Mouse (Mus musculus): ENCODE data around the gene Phf20.

Gene Phf20

DNA sequence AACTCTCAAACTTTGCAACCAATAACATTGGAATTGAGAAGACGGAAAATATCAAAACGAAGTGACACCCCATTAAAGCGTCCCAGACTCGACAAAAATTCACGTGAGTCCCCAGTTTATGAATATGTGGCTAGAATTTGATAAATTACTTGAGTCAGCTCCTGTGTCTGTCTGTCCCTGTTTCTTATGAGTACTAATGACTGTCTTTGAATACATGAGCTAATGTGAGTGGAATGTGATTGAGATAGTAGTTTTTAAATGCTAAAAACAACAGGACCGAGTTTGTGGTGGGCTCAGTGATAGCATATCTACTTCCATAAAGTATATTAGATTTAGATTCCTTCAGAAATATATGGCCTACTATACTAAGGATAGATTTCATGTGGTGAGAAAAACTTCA lies 76.3 kb downstream of the Phf20 start:
- DNase-seq = no peak

DNA sequence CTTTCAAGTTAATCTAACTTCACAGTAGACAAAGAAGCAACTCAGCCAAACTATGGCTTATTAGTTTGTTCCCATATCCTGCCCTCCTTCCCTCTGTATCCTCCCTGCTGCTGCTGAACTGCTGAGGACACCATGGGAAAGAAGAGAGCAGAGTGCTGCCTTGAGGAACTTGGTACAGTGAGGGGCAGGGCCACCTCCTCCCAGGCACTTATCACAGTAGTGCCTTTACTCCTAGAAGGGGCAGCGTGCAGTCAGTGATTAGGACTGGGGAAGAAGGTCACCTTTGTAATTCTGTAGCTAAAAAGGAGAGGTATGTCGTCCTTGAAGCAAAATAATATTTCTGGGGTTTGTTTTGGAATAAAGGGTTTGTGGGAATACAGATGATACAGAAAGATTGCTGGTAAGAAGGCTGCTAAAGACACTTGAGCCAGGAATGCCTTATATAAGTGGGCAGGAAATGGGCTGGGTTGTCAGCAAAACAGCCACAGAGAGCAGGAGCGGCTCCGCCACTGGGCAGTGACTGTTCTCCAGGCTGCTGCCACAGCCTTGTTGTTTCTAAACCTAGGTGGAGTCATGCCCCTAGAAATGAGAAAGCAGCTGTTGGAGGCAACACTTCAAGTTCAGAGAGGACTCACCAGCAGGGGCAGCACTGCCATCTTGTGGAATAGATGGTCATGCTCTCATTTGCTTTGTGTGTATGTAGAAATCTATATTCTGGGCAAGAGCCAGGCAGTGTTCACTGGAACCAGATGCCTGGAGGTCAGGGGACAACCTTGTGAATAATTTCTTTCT lies 82.2 kb downstream of the Phf20 start:
- DNase-seq = peak; percentile 88 to 93

DNA sequence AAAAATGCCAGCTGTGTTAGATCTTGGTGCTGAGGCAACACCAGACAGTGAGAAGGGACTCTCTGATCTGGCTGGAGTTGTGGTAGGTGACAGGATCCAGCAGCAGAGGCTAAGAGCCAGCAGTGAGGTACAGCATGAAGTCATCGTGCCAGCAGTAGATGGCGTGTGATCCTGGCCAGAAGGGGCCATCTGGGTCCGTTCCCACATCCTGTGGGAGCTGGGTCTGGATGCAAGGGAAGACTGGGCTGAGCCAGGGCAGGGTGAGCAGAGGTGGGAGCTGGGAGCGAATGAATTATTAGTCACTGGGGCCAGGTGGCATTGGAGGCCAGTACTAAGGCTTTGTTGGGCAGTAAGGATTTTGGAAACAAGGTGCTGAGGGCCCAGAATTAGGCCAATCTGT lies 85.0 kb downstream of the Phf20 start:
- DNase-seq = no peak

DNA sequence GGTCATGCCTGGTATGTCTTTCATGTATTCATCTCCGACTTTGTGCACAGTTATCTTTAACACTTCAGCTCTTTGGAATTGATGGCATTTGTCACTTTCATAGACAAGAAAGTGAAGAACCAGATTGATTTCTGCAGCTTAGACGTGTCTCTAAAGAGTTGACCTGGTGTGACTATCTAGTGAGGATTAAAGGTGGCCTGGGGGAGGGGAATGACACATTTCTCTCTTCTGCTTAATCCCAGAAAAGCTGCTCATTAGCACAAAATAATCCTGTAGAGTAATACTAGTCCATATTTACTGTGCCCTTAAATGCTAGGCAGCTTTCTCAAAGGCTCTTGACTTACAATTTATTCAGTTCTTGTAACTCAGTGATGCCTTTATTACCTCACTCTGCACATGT lies 88.9 kb downstream of the Phf20 start:
- DNase-seq = no peak

DNA sequence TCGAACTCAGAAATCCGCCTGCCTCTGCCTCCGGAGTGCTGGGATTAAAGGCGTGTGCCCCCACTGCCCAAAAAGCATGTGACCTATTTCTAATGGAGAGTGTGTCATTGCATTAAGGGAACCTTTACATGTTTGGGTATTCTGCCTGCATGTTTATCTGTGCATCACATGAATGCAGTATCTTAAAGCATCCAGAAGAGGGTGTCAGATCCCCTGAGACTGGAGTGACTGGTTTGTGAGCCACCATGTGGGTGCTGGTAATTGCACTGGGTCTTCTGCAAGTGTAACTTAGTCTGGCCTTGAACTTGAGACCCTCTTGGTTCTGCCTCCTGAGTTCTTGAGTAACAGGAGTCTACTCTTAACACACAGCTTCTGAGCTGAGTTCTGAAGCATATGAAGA lies 90.5 kb downstream of the Phf20 start:
- DNase-seq = no peak

DNA sequence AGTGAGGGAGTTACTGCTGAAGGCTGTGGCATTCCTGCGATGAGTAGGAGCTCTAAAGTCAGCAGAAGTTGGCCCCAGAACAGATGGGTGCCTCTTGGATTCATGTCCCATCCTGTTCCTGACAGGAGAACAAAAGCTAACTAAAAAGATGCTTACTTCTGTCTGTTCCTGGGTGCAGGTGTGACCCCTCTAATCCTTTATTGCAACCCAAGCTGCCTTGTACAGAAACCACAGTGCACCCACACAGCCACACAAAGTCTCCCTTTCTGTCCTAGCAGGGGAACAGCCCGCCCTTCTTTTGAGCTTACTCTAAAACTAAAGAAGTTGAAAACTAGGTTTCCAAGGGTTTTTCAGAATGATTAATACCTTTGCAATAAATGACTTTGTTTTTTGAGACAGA lies 92.0 kb downstream of the Phf20 start:
- DNase-seq = no peak

DNA sequence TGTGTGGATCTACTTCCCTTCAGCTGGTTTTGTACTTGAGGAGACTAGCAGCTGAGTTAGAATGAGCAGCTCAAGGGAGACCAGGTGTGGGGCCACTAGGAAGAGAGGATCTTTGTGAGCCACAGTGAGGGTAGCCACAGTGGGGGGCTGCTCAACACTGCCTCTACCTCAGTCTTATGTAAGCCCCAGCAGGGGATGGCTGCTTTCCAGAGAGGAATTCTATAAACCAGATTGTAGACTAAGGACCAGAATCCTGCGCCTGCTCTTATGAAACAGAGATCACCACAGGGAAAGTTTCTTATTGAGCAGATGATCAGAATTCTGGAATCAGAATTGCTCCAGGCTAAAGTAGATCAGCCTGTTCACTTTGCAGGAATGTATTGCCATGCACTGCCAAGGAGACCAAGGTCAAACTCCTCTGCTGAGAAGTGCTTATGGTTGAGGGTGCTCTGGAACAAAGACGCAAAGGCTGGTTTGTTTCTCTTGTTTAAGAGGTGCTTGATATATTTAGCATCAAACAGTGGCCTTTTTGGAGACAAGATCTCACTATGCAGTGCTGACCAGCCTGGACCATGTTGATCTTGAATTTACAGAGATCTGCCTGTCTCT lies 93.4 kb downstream of the Phf20 start:
- peak; percentile 25 to 48 for DNase-seq

DNA sequence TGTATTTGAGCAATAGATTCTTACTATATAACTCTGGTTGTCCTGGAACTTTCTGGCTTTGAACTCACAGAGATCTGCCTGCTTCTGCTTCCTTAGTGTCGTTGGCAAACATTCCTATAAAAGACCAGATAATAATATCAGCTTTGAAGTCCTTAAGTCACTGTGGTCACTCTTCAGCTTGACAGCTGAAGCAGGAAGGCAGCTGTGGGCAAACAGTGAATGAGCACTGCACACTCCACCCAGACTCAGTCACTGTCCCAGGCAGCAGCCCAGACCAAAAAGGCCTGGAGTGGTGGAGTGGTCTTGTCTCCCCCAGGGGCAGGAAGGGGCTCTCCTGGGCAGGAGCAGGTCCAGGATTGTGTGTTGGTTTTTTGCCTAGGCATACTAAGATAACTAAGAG lies 95.7 kb downstream of the Phf20 start:
- no peak for DNase-seq

DNA sequence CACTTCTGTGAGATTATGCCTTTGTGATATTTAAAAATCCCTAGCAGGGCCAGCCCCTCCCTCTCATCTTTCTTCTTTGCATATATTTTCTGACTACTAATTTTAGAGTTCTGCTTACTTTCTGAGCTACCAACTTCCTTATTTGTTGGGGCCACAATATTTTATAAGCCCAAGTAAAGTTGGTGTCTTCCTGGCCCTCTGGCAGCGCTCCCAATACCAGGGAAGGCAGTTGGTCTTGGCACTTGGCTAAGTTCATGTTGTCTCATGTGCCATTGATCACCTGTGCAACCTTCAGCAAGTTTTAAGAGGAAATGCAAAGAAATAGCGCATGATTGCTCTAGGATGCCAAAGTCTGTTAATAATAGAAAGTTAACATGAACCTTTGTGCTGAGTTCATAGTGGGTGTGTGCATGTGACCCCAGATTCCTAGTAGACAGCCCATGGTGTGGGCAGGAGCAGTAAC lies 99.4 kb downstream of the Phf20 start:
- DNase-seq = no peak

DNA sequence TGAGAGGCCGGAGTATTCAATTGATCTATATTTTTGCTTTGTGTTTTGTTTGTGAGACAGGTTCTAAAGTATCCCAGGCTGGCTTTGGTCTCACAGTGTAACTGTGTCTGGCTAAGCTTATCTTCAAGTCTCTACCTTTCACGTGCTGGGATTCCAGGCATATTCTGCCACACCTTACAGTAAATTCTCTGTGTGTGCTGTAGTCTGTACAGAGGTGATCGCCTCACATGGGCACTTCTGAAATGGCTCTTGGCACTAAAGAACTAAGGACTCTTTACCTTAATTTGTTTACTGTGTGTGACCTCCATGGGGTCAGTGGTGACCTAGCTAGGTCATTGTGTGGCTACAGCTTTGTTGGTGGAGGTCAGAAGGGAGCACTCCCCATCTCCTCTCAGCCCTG lies 99.9 kb downstream of the Phf20 start:
- DNase-seq = peak; percentile 35 to 44

DNA sequence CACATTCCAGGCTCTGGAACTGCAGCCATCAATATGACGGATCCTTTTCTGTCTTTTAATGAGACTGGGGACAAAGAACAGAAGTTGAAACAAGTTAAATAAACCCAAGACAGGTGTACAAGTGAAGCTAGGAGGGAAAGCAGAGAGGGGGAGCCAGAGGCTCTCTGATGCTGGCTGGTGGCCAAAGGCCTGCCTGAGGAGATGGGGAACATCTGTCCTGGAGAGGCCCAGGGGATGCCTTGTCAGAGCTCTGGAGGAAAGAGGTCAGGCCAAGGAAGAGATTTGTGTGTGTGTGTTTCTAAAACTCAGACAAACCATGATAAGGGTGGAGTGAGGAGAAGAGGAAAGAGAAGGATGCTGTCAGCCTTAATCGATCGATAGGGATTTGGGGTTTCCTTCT lies 101.4 kb downstream of the Phf20 start:
- no peak for DNase-seq

DNA sequence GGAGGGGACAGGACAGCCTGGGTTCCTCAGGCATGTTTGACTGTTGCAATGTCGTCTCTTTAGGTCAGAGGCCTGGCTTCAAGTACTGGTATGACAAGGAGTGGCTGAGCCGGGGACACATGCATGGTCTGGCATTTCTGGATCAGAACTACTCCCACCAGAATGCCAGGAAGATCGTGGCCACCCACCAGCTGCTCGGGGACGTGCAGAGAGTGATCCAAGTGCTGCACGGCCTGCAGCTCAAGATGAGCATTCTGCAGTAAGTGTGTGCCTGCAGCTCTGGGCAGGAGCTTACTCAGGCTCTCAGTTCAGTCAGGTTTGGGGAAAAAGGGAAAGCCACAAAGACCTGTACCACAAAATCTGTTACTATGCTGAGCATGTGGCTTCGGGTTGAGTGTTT lies 102.2 kb downstream of the Phf20 start:
- DNase-seq = no peak

DNA sequence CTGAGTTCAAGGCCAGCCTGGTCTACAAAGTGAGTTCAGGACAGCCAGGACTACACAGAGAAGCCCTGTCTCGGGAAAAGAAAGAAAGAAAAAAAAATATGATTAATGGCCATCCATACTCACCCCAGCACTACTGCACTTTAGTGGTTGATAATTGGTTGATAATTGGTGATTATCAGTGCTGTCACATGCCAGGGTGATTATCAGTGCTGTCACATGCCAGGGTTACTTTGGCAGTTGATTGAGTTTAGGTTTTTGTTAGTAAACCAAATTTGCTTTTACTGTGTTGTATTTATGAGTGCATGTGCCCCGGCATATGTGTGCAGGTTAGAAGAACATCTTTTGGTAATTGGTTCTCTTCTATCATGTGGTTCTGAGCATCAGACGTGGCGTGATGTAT lies 105.8 kb downstream of the Phf20 start:
- no peak for DNase-seq

DNA sequence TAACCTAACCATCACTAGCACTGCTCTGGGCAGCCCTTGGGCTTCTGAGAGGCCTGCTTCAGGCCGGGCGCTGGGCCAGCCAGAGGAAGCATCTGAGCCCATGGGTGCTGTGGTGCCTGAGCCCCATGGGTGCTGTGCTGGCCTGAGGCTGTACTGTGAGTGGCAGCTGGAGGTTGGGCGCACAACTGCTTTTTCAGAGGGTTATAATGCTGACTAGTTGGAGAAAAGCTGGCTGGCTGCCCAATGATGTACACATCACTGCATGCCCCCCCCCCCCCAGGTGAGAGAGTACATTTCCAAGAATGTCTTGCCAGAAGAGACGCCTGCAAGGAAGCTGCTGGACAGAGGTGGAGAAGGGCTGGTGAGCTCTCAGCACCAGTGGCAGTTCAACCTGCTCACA lies 108.1 kb downstream of the Phf20 start:
- no peak for DNase-seq

DNA sequence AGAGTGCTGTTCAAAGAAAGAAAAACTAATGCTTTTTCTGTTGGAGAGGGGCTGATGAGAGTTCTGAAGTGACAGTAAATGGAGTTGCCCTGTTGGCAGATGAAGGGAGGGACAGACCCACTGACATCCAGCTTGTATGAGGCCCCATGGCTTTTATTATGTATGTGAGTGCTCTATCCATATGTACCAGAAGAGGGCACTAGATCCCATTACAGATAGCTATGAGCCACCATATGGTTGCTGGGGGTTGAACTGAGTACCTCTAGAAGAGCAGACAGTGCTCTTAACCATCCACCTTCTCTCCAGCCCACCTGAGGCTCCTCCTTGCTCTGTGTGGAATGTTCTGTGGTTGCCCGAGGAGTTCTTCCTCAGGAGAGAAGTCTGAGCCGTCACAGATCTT lies 109.6 kb downstream of the Phf20 start:
- no peak for DNase-seq

DNA sequence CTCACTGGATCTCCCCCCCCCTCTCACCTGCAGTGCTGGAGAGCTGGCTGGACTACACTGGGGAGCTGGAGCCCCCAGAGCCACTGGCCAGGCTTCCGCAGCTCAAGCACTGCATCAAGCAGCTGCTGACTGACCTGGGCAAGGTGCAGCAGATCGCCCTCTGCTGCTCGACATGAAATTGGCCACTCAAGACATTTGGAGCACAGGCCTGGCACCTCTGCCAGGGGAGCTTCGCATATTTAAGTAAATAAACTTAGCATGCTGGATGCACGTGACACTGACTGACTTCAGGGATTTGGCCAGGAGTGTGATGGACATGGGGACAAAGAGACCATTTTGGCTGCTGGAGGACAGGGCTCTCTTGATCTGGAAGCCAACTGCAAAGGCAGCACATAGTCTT lies 111.0 kb downstream of the Phf20 start:
- DNase-seq = peak in 1 of 2 experiments; percentile 37

DNA sequence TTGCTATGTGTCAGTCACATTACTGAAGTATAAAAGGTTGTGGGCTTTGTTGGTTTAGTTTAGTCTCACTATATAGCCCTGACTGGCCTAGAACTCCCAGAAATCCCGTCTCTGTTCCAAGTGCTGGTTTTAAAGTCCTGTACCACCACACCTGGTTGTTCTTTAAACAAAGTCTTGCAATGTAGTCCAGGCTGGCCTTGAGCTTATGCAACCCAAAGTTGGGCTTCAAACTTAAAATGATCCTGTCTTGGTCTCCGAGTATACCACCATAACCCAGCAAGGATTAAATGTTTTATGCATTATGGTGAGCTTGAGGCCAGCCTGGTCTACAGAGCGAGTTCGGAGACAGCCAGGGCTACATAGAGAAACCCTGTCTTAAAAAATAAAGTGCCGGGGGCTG lies 113.7 kb downstream of the Phf20 start:
- DNase-seq = no peak

DNA sequence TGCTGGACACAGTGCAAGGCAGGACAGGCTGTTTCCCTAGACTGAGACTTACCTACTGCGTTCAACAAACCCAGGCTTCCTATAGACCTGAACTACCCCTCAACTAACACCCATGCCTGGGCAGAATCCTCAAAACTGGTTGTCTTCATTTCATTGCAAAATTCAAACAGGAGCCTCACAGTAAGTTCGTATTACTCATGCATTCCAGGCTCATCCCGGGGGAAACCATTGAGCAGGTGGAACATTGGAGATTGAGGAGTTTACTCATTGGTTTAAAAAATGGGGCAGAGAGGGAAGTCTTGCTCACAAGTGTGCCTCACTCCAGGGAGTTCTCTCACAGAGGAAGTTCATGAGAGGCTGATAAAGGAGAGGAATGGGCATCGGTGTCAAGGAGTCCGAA lies 114.2 kb downstream of the Phf20 start:
- no peak for DNase-seq

DNA sequence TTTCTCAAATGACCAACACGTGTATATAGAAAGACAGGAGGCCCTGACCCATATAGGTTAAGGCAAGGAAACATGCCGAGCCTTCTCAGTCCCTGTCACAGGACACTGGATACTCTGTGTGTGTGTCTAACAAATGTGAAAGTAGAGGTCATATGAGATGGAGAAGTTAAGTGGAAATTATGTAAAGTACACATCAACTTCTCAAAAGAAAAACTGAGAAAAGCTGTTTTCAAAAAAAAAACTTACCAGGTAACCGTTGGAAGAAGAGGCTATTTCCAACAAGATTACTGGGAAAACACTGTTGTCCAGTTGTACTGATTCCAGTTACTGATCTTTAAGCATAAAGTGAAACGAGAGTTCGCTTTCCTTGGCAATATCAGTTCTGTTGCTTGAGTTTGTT lies 114.7 kb downstream of the Phf20 start:
- DNase-seq = no peak

DNA sequence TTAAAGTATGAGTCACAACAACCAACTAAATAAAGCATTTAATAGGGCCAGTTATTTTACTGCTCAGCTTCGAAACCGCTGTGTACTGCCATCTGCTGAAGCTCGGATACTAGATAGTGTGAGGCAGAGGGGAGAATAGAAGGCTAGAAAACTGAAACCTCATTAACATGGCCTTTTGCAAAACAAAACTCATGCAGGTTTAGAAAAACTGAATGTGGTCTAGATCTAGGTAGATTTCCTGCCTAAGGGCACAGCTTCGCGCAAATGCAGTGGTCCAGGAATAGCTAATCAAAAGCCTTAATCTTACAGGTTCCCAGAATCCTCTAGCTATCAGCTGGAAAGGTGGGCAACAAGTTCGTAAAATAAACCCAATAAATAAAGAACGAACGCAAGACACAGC lies 115.2 kb downstream of the Phf20 start:
- DNase-seq = no peak

DNA sequence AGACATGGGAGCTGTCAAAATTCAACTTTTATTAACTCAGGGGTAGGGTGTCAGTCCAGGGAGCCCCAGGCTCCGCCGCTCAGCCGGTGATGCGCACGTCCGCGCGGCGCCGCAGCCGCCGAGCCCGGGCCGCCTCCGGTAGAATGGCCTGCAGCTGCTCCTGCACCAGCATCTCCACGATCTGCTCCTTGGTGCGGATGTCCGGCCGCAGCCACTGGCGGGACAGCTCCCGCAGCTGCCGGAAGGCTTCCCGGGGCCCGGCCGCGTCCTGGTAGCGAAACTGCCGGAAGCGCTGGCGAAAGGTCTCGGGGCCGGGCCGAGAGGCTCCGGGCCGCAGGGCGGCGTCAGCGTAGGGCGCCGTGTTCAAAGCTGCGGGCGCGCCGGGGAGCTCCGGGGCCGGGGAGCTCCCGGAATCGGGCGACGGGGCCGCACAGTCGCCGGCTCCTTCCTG lies 115.6 kb downstream of the Phf20 start:
- DNase-seq = peak; percentile 57 to 68

DNA sequence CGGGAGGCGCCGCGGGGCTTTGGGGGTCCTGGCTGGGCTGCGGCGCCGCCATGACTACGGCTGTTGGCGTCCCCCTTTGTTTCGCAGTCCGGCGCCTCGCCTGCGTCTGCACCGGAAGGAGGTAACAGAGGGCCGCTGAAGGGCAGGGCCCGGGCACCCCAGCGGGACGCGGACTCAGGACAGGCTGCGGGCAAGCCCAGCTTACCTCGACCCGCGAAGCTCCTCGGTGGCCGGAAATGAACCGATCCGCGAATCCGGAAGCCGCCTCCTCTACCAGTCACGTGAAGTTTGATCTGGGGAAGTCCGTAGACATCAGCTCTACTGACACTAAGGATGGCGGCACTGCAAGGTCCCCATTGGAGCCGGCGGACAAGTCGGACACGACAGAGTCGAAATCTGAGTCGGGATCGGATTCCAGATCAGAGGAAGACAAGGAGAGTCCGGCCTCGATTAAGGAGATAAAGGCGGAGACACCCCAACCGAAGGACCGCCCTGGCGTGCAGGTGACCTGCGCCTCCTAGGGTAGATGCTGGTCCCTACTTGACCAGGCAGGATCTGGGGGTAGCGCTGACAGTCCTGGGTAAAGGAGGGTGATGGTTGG lies 116.1 kb downstream of the Phf20 start, which contains the start of the genes Cnbd2 and Scand1:
Cnbd2 (plus strand) TSS at position 3 of the 601 bp plus-strand sequence.
Scand1 (minus strand) TSS at position 408 of the 601 bp plus-strand sequence.
- peak; percentile 88 to 89 for DNase-seq

DNA sequence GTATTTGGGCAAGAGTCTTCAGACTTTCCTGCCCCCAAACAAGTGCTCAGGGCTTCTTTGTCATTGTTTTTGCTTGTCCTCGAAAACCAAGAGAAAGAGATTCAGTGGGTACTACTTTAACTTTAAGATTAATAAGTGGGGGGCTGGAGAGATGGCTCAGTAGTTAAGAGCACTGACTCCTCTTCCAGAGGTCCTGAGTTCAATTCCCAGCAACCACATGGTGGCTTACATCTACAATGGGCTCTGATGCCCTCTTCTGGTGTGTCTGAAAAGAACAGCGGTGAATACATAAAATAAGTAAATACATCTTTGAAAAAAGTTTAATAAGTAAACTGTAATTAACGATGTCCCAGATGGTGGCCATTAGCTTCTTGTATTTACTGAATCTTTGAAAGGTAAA lies 116.9 kb downstream of the Phf20 start:
- DNase-seq = no peak

DNA sequence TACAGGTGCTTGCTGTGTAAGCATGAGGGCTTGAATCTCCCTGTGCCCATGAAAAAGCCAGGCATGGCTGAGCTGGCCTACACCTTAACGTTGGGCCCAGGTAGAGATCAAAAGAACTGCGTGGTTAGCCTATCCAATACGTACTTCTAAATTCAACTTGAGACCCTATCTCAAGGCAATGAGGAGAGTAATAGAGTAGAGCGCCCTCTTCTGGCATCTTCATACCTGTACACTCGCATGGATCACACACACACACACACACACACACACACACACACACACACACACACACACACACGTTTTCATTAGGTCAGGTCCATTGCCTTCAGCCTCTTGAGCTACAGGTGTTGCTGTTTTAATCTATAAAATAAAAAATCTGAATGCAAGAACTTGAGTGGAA lies 118.5 kb downstream of the Phf20 start:
- DNase-seq = no peak

Measured in lung, adult 18-20 months (tissue).